ENCODE assay signal across 11 mouse cellular contexts in genomic region chr11:19012001-19012400, GRCm38 (mm10). TPM values are rescaled to one million over a fixed set of nuclear protein-coding genes. Genes with fewer than 3 reads are reported as not detected.
DNase-seq lines count a peak whose midpoint lies in the region; ATAC-seq and TF ChIP-seq lines count a peak whose summit lies in the region.
"Had no signal": no experiment of that assay in that cellular context is flagged by ENCODE, and none has a peak within 500 bp of the region (broad histone marks: within the 10 kb centered on the region; RNA-seq: fewer than 3 reads in every experiment).

No protein-coding gene starts in this region.

- peak overlapping the region; percentile 100 for H3K4me2 ChIP-seq in heart, embryonic 12.5 days
- peak overlapping the region; percentile 80 for H3K4me2 ChIP-seq in embryonic facial prominence, embryonic 12.5 days (replicated peaks)
- H3K4me2 ChIP-seq in midbrain, postnatal 0 days (ENCODE audit: low read depth, low read length, poor library complexity, severe bottlenecking), result peak overlapping the region; percentile 7; the same call in 1 of the 2 replicates

- peaks cover 47% of the 10 kb centered on the region for H3K36me3 ChIP-seq in heart, embryonic 12.5 days
- H3K36me3 ChIP-seq in embryonic facial prominence, embryonic 12.5 days, result no peaks in the 10 kb centered on the region; the same call in 1 of the 2 replicates
- H3K36me3 ChIP-seq in hindbrain, embryonic 10.5 days, result peaks cover 61% of the 10 kb centered on the region
- H3K36me3 ChIP-seq in midbrain, postnatal 0 days (ENCODE audit: insufficient read depth, low read length), result no peaks in the 10 kb centered on the region

- H3K27me3 ChIP-seq in heart, embryonic 12.5 days (replicated peaks), result no peaks in the 10 kb centered on the region
- peaks cover 27% of the 10 kb centered on the region for H3K27me3 ChIP-seq in embryonic facial prominence, embryonic 12.5 days
- peaks cover 51% of the 10 kb centered on the region for H3K27me3 ChIP-seq in hindbrain, embryonic 10.5 days (ENCODE audit: insufficient read depth, poor library complexity, severe bottlenecking)
- peaks cover 3% of the 10 kb centered on the region; the same call in 1 of the 2 replicates for H3K27me3 ChIP-seq in midbrain, postnatal 0 days (ENCODE audit: insufficient read depth, low read length)
- H3K27me3 ChIP-seq: Patski had no signal

- WGBS in heart, embryonic 12.5 days, result 20% methylated on average over 2 of the region's 2 CpGs
- WGBS in embryonic facial prominence, embryonic 12.5 days, result 22% methylated on average over 2 of the region's 2 CpGs
- WGBS in hindbrain, embryonic 10.5 days, result 31% methylated on average over 2 of the region's 2 CpGs
- 53% methylated on average over 2 of the region's 2 CpGs for WGBS in midbrain, postnatal 0 days

- peak overlapping the region; percentile 100 for H3K9ac ChIP-seq in heart, embryonic 12.5 days
- H3K9ac ChIP-seq in embryonic facial prominence, embryonic 12.5 days, result peak overlapping the region; percentile 40
- H3K9ac ChIP-seq in midbrain, postnatal 0 days (replicated peaks; ENCODE audit: low read length, poor library complexity, severe bottlenecking), result no peak overlapping the region

- intact Hi-C loops in heart, postnatal 10 days (cut with DNase I), result no loop called here

- no peak for TF ChIP-seq CTCF in midbrain, postnatal 0 days (IDR thresholded peaks at IDR 0.05)

- peak overlapping the region; percentile 68 for H3K4me3 ChIP-seq in heart, embryonic 12.5 days
- peak overlapping the region; percentile 65 for H3K4me3 ChIP-seq in embryonic facial prominence, embryonic 12.5 days
- H3K4me3 ChIP-seq in hindbrain, embryonic 10.5 days, result peak overlapping the region; percentile 82
- H3K4me3 ChIP-seq in midbrain, postnatal 0 days (ENCODE audit: low read depth, low read length), result no peak overlapping the region
- H3K4me3 ChIP-seq: gastrocnemius, adult 2 months had no signal

- peak overlapping the region; percentile 93 for H3K27ac ChIP-seq in heart, embryonic 12.5 days (ENCODE audit: poor library complexity, severe bottlenecking)
- H3K27ac ChIP-seq in embryonic facial prominence, embryonic 12.5 days, result peak overlapping the region; percentile 80
- peak overlapping the region; percentile 100 for H3K27ac ChIP-seq in hindbrain, embryonic 10.5 days
- no peak overlapping the region for H3K27ac ChIP-seq in midbrain, postnatal 0 days (ENCODE audit: low read depth, low read length)
- H3K27ac ChIP-seq: gastrocnemius, adult 2 months had no signal

- peaks cover 54% of the 10 kb centered on the region for H3K4me1 ChIP-seq in heart, embryonic 12.5 days (replicated peaks)
- H3K4me1 ChIP-seq in embryonic facial prominence, embryonic 12.5 days, result peaks cover 17% of the 10 kb centered on the region
- peaks cover 78% of the 10 kb centered on the region for H3K4me1 ChIP-seq in hindbrain, embryonic 10.5 days (replicated peaks)
- H3K4me1 ChIP-seq in midbrain, postnatal 0 days (ENCODE audit: insufficient read depth, low read length), result no peaks in the 10 kb centered on the region

- no peak for ATAC-seq in heart, embryonic 12.5 days (ENCODE audit: insufficient number of reproducible peaks, low FRiP score)
- ATAC-seq in embryonic facial prominence, embryonic 12.5 days (ENCODE audit: insufficient number of reproducible peaks, insufficient read depth, low FRiP score, low TSS enrichment), result no peak
- no peak for ATAC-seq in midbrain, postnatal 0 days (ENCODE audit: low FRiP score)
- ATAC-seq in granulocyte monocyte progenitor cell, adult 5-6 weeks (replicated peaks; ENCODE audit: poor library complexity, severe bottlenecking), result no peak
- ATAC-seq: Patski had no signal

- no peak for DNase-seq in heart, postnatal 10 days
- DNase-seq in hindbrain, embryonic 10.5 days (ENCODE audit: low spot score), result no peak
- no peak for DNase-seq in midbrain, postnatal 0 days (ENCODE audit: low spot score)
- no peak for DNase-seq in spleen, postnatal 14 days (ENCODE audit: low spot score in 2 of 2)
- no peak for DNase-seq in right cerebral cortex, postnatal 4 days
- DNase-seq: cerebellum, adult 11 months; gastrocnemius, adult 2 months had no signal

- H3K9me3 ChIP-seq in heart, embryonic 12.5 days (replicated peaks), result no peaks in the 10 kb centered on the region
- H3K9me3 ChIP-seq in embryonic facial prominence, embryonic 12.5 days, result no peaks in the 10 kb centered on the region
- no peaks in the 10 kb centered on the region for H3K9me3 ChIP-seq in hindbrain, embryonic 10.5 days
- no peaks in the 10 kb centered on the region for H3K9me3 ChIP-seq in midbrain, postnatal 0 days (ENCODE audit: low read length)

RNA-seq across cellular contexts. Expression of gene Meis1, which starts 6.8 kb away (rescaled TPM):
- 75.9 and 81.4 TPM in 2 replicates for polyA plus RNA-seq in heart, embryonic 12.5 days (2016; fragmentation: Nextera tagmentation; extraction: Ambion mirVana)
- 10 to 100 TPM; 26.9 to 44.1 TPM for total RNA-seq in heart, postnatal 10 days (2021)
- polyA plus RNA-seq in embryonic facial prominence, embryonic 12.5 days (2016; fragmentation: Nextera tagmentation; extraction: Ambion mirVana), result 108 and 113 TPM in 2 replicates
- polyA plus RNA-seq in hindbrain, embryonic 10.5 days (2016; fragmentation: Nextera tagmentation; extraction: Ambion mirVana), result 92.9 and 123 TPM in 2 replicates
- 28.6 and 40.1 TPM in 2 replicates for total RNA-seq in midbrain, postnatal 0 days (2014; rRNA removed)
- polyA plus RNA-seq in midbrain, postnatal 0 days (2015; fragmentation: Nextera tagmentation; extraction: Ambion mirVana), result 16.1 and 18.8 TPM in 2 replicates
- total RNA-seq in granulocyte monocyte progenitor cell, adult 5-6 weeks (2014; fragmentation: Nextera tagmentation), result 12.6 and 24.4 TPM in 2 replicates
- total RNA-seq in granulocyte monocyte progenitor cell, adult 5-6 weeks (2017), result 15.4 and 17.6 TPM in 2 replicates

Comparison
In these comparisons a context has a peak if more than half of its experiments do, and no peak if none do; other contexts are left out.
1. H3K4me2 ChIP-seq: peak in every context shown above with its lines; median percentile 100 in heart, embryonic 12.5 days; 80 in embryonic facial prominence, embryonic 12.5 days; 7 in midbrain, postnatal 0 days.